Mouse (Mus musculus): ENCODE measurements around the gene 1600015I10Rik.
"Not testable (repeated sequence)": the region's sequence is repeated elsewhere in the genome, so short reads cannot be mapped to it uniquely, and the experiment has no call there.

The 1600015I10Rik gene

GRCm38 (mm10) chr6:48929595-48929994 is at the start of gene 1600015I10Rik:
Gene 1600015I10Rik, plus strand, starts transcription at chr6:48929895.
- no peak for DNase-seq (ENCODE audit: low read depth, low spot score)
- Histone ChIP-seq H3K36me3 (ENCODE audit: control insufficient read depth, insufficient read depth, low read length, poor library complexity, severe bottlenecking) (no peaks in the 10 kb centered on the region), H3K27me3 (ENCODE audit: control insufficient read depth, insufficient read depth, low read length, poor library complexity, severe bottlenecking) (no peaks in the 10 kb centered on the region)

DNA sequence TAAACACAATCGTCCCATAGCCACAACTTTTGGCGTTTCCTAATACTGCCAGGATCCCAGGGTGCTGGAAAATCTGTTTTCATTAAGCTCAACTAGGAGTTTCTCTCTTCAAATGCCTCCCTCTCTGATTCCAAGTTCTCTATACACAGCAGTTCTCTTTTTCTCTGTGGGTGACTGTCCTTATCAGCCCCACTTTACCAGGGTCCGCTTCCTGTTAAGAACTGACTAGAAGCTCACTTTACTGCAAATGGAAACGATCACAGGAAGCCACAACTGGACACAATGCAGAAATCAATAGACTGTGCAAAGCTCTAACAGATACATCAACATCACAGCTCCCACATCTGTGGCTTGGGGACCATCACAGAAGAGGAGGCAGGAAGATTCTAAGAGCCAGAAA is 35.5 kb upstream of the 1600015I10Rik start:
- DNase-seq (ENCODE audit: low read depth, low spot score), result no peak
- Histone ChIP-seq H3K27me3 (ENCODE audit: control insufficient read depth, insufficient read depth, low read length, poor library complexity, severe bottlenecking) (no peaks in the 10 kb centered on the region), H3K36me3 (ENCODE audit: control insufficient read depth, insufficient read depth, low read length, poor library complexity, severe bottlenecking) (no peaks in the 10 kb centered on the region)

DNA sequence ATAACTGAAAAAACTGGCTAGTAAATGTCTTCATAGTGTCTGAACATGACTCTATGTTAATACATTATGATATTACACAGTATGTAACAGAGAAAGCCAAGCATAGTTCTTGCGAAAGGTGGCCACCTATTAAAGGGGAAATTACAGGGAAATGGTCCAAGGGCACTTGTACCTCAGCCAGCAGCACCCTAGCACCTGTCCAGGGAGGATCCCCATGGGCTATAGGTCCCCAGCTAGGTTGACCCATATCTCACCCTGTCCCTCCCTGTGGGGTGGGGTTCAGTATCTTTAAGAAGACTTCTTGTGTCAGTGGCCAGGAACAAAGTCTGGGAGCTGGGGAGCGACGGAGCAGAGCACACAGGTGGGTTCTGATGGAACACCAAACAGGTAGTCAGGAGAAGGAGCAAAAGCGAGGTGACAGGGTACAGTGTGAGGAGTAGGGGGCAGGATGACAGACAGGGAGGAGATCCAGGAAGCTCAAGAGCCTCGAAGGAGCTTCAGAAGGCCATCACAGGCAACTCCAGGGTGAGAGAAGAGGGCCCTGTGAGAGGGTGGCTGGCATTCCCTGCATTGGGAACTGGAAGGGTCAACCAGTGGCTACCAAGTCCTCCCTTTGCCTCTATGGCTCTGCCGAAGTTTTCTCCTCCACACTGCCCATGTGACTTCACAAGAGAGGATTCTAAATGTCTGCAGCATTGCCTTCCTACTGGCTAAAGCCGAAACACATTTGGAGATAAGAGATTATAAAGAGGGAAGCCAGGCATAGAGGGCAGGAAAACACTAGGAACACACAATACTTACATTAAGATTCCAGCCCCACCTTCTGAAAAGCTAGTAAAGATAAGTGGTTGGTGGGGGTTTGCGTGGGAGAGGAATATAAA is 34.5 kb upstream of the 1600015I10Rik start:
- no peaks in the 10 kb centered on the region for H3K36me3 ChIP-seq (ENCODE audit: control insufficient read depth, insufficient read depth, low read length, poor library complexity, severe bottlenecking)
- DNase-seq (ENCODE audit: low read depth, low spot score), result no peak
- no peaks in the 10 kb centered on the region for H3K27me3 ChIP-seq (ENCODE audit: control insufficient read depth, insufficient read depth, low read length, poor library complexity, severe bottlenecking)

GRCm38 (mm10) chr6:48895941-48896340 is 33.8 kb upstream of the 1600015I10Rik start:
- DNase-seq (ENCODE audit: low read depth, low spot score), result no peak

GRCm38 (mm10) chr6:48896956-48897355 is 32.7 kb upstream of the 1600015I10Rik start:
- no peaks in the 10 kb centered on the region for H3K36me3 ChIP-seq (ENCODE audit: control insufficient read depth, insufficient read depth, low read length, poor library complexity, severe bottlenecking)
- H3K27me3 ChIP-seq (ENCODE audit: control insufficient read depth, insufficient read depth, low read length, poor library complexity, severe bottlenecking), result no peaks in the 10 kb centered on the region
- no peak for DNase-seq (ENCODE audit: low read depth, low spot score)

More at GRCm38 (mm10) chr6:48895941-48896340, 33.8 kb upstream of the 1600015I10Rik start:
- no peaks in the 10 kb centered on the region for H3K27me3 ChIP-seq (ENCODE audit: control insufficient read depth, insufficient read depth, low read length, poor library complexity, severe bottlenecking)
- no peaks in the 10 kb centered on the region for H3K36me3 ChIP-seq (ENCODE audit: control insufficient read depth, insufficient read depth, low read length, poor library complexity, severe bottlenecking)

DNA sequence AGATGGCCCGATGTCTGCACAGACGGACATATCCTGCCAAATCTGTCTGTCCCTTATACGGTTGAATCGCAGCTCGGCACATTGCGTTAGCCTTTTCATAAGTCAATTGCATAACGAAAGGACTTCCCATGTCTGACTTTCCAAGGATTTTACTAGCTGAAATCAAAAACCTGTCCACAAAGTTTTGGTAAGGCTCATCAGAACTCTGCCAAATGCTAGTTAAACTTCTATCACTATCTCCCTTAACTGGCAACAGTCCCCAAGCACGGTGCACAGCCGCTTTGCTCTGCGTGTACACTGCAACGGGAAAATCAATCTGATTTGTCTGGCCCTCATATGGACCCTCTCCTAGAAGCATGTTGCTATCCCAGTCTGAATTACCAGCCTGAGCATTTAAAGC is 28.4 kb upstream of the 1600015I10Rik start:
- not testable (repeated sequence) for H3K27me3 ChIP-seq (ENCODE audit: control insufficient read depth, insufficient read depth, low read length, poor library complexity, severe bottlenecking); H3K36me3 ChIP-seq (ENCODE audit: control insufficient read depth, insufficient read depth, low read length, poor library complexity, severe bottlenecking); DNase-seq (ENCODE audit: low read depth, low spot score)

- no peak for DNase-seq (ENCODE audit: low read depth, low spot score)
- no peaks in the 10 kb centered on the region for H3K36me3 ChIP-seq (ENCODE audit: control insufficient read depth, insufficient read depth, low read length, poor library complexity, severe bottlenecking)
- no peaks in the 10 kb centered on the region; the same call in 1 of the 2 replicates for H3K27me3 ChIP-seq (ENCODE audit: control insufficient read depth, insufficient read depth, low read length, poor library complexity, severe bottlenecking)
These were observed 26.9 kb upstream of the 1600015I10Rik start for GRCm38 (mm10) chr6:48902511-48903406.

- Histone ChIP-seq H3K36me3 (ENCODE audit: control insufficient read depth, insufficient read depth, low read length, poor library complexity, severe bottlenecking) (no peaks in the 10 kb centered on the region), H3K27me3 (ENCODE audit: control insufficient read depth, insufficient read depth, low read length, poor library complexity, severe bottlenecking) (no peaks in the 10 kb centered on the region; the same call in 1 of the 2 replicates)
- no peak for DNase-seq (ENCODE audit: low read depth, low spot score)
These were observed 26.3 kb upstream of the 1600015I10Rik start for GRCm38 (mm10) chr6:48903437-48903836.

- no peak for DNase-seq (ENCODE audit: low read depth, low spot score)
- Histone ChIP-seq H3K27me3 (ENCODE audit: control insufficient read depth, insufficient read depth, low read length, poor library complexity, severe bottlenecking) (no peaks in the 10 kb centered on the region; the same call in 1 of the 2 replicates), H3K36me3 (ENCODE audit: control insufficient read depth, insufficient read depth, low read length, poor library complexity, severe bottlenecking) (no peaks in the 10 kb centered on the region)
These were observed 24.1 kb upstream of the 1600015I10Rik start for GRCm38 (mm10) chr6:48905606-48906005.

GRCm38 (mm10) chr6:48906371-48906770 is 23.3 kb upstream of the 1600015I10Rik start:
- Histone ChIP-seq H3K36me3 (ENCODE audit: control insufficient read depth, insufficient read depth, low read length, poor library complexity, severe bottlenecking) (no peaks in the 10 kb centered on the region), H3K27me3 (ENCODE audit: control insufficient read depth, insufficient read depth, low read length, poor library complexity, severe bottlenecking) (no peaks in the 10 kb centered on the region; the same call in 1 of the 2 replicates)
- no peak for DNase-seq (ENCODE audit: low read depth, low spot score)

- no peak for DNase-seq (ENCODE audit: low read depth, low spot score)
- Histone ChIP-seq H3K27me3 (ENCODE audit: control insufficient read depth, insufficient read depth, low read length, poor library complexity, severe bottlenecking) (no peaks in the 10 kb centered on the region), H3K36me3 (ENCODE audit: control insufficient read depth, insufficient read depth, low read length, poor library complexity, severe bottlenecking) (no peaks in the 10 kb centered on the region)
These were observed 20.5 kb upstream of the 1600015I10Rik start for GRCm38 (mm10) chr6:48909229-48909628.

- Histone ChIP-seq H3K27me3 (ENCODE audit: control insufficient read depth, insufficient read depth, low read length, poor library complexity, severe bottlenecking) (no peaks in the 10 kb centered on the region), H3K36me3 (ENCODE audit: control insufficient read depth, insufficient read depth, low read length, poor library complexity, severe bottlenecking) (no peaks in the 10 kb centered on the region)
- DNase-seq (ENCODE audit: low read depth, low spot score), result peak; percentile 68
These were observed 17.7 kb upstream of the 1600015I10Rik start for GRCm38 (mm10) chr6:48912033-48912432.

DNA sequence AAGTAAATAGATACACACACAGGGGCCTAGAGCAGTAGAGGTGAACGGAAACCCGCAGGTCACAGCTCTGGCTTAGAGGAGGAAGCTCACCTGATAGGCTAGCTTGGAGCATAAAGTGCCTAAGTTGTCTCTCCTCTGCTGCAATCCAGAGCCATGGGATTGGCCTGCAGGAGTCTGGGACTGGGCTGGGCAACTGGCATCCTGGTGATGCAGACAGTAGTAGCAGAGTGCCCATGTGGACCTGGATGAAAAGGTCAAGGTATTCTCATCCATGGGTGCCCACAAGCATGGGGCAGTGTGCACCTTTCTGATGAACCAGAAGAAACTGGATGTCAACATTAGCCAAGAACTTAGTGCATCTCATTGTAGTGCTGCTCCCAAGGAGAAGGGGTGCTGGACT is 16.1 kb upstream of the 1600015I10Rik start:
- Histone ChIP-seq H3K36me3 (ENCODE audit: control insufficient read depth, insufficient read depth, low read length, poor library complexity, severe bottlenecking) (no peaks in the 10 kb centered on the region), H3K27me3 (ENCODE audit: control insufficient read depth, insufficient read depth, low read length, poor library complexity, severe bottlenecking) (no peaks in the 10 kb centered on the region)
- DNase-seq (ENCODE audit: low read depth, low spot score), result no peak

DNA sequence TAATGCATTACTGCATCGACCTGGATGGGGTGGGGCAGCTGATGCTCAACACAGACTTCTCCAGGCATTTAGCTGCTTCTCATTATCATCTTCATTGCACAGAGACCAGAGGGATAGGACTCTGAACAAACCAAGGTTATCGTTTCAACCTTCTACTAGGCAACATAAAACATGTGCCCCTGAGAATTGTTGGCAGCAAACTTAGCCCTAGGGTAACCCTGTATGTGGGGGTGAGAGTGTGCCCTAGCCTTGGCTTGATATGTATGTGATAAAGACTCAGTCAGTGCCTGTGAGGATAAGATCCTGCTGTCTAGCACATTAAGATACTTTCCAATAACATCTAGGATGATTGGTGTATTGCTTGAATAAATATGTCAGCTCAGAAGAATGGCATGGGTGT is 19.9 kb downstream of the 1600015I10Rik start:
- Histone ChIP-seq H3K27me3 (ENCODE audit: control insufficient read depth, insufficient read depth, low read length, poor library complexity, severe bottlenecking) (no peaks in the 10 kb centered on the region), H3K36me3 (ENCODE audit: control insufficient read depth, insufficient read depth, low read length, poor library complexity, severe bottlenecking) (no peaks in the 10 kb centered on the region)
- DNase-seq (ENCODE audit: low read depth, low spot score), result no peak

DNA sequence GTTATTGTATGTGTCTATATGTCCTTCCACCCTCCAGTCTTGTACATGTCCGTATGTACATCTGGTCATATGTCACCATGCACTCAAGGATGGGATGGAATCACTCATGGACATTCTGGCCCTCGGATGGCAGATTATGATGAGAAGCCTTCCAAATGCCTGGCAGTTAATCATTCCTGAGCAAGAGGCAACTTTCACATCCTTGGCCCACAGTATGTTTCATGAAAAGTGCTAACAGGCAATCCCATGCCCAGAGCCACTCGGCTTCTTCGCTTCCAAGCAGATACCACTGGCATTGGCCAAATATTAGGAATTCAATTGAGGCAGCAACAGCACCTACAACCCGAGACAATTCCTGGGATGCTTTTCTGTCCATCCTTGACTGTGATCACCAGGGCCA is 21.0 kb downstream of the 1600015I10Rik start:
- no peak for DNase-seq (ENCODE audit: low read depth, low spot score)
- H3K36me3 ChIP-seq (ENCODE audit: control insufficient read depth, insufficient read depth, low read length, poor library complexity, severe bottlenecking), result no peaks in the 10 kb centered on the region
- H3K27me3 ChIP-seq (ENCODE audit: control insufficient read depth, insufficient read depth, low read length, poor library complexity, severe bottlenecking), result no peaks in the 10 kb centered on the region
